Mouse (Mus musculus) midbrain, embryonic 15.5 days (tissue): Measurements from ENCODE around the gene Trpc4ap. TPM values are rescaled to one million over a fixed set of nuclear protein-coding genes. Genes with fewer than 3 reads are reported as not detected.

ENCODE experiments used
- ATAC-seq: fragments of 200-750 bp; cut with Nextera tagmentation; replicated peaks from 2 replicates; pipeline ENCODE4 v1.8.0; 2017; ENCODE audit warnings: moderate TSS enrichment
- H3K27ac ChIP-seq: fragments of 300-500 bp; sonication (generic); 2 replicates; pipeline ENCODE4 v1.5.1; 2015; ENCODE audit warnings: mild to moderate bottlenecking, inconsistent platforms
- H3K27me3 ChIP-seq: fragments of 300-500 bp; sonication (generic); replicated peaks from 2 replicates; pipeline ENCODE4 v1.6.1; 2015; ENCODE audit warnings: inconsistent platforms
- H3K36me3 ChIP-seq: fragments of 300-500 bp; sonication (generic); replicated peaks from 2 replicates; pipeline ENCODE4 v1.6.1; 2015; ENCODE audit warnings: inconsistent platforms
- H3K4me1 ChIP-seq: fragments of 300-500 bp; sonication (generic); 2 replicates; pipeline ENCODE4 v1.6.1; 2015; ENCODE audit warnings: inconsistent platforms
- H3K4me2 ChIP-seq: fragments of 300-500 bp; sonication (generic); 2 replicates; pipeline ENCODE4 v1.6.1; 2015; ENCODE audit warnings: inconsistent platforms, mild to moderate bottlenecking, moderate library complexity
- H3K4me3 ChIP-seq: fragments of 300-500 bp; sonication (generic); 2 replicates; pipeline ENCODE4 v1.5.1; 2015; ENCODE audit warnings: mild to moderate bottlenecking, inconsistent platforms
- H3K9ac ChIP-seq: fragments of 300-500 bp; sonication (generic); 2 replicates; pipeline ENCODE4 v1.6.1; 2015; ENCODE audit warnings: mild to moderate bottlenecking, inconsistent platforms
- H3K9me3 ChIP-seq: fragments of 300-500 bp; sonication (generic); 2 replicates; pipeline ENCODE4 v1.6.1; 2016; ENCODE audit warnings: inconsistent platforms
- WGBS: fragments of 180-500 bp; shearing (Covaris S2); methylation state at CpG from one replicate; pipeline ENCODE4 v1.1.7; 2015; ENCODE audit warnings: mixed read lengths; 5-methylcytosine and 5-hydroxymethylcytosine counted together
- polyA plus RNA-seq: library from polyadenylated mRNA; unstranded; fragments of >200 nt; fragmentation: Nextera tagmentation; extraction: Ambion mirVana; gene quantifications from 2 replicates; pipeline ENCODE4 v1.2.1, GENCODE M21; 2015

The Trpc4ap gene
- polyA plus RNA-seq, 1 experiment from 2014 or later = 166 TPM

DNA sequence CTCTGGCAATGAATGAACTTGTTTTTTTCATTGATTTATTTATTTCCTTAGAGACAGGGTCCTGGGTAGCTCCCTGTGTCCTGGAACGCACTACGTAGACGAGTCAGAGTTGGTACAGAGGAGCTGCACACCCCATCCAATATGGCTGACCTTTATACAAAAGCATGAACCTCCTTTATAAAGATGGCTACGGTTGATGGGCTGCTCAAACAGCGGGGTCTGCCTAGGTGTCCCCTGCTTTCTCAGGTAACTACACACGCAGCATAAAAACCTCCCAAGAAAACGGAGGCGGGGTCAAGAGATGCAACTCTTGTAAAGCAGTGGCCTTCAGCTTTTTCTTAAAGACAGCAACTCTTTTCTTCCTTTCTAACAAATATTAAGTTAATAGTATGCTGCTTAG is 24.3 kb downstream of the Trpc4ap start:
- Histone ChIP-seq H3K9ac (no peak overlapping the region), H3K4me3 (no peak overlapping the region), H3K4me2 (no peak overlapping the region), H3K36me3 (peaks cover 46% of the 10 kb centered on the region; the same call in 1 of the 2 replicates), H3K27ac (no peak overlapping the region), H3K27me3 (no peaks in the 10 kb centered on the region), H3K9me3 (no peaks in the 10 kb centered on the region), H3K4me1 (no peaks in the 10 kb centered on the region)
- WGBS = 95% methylated on average over 8 of the region's 8 CpGs
- no peak for ATAC-seq

DNA sequence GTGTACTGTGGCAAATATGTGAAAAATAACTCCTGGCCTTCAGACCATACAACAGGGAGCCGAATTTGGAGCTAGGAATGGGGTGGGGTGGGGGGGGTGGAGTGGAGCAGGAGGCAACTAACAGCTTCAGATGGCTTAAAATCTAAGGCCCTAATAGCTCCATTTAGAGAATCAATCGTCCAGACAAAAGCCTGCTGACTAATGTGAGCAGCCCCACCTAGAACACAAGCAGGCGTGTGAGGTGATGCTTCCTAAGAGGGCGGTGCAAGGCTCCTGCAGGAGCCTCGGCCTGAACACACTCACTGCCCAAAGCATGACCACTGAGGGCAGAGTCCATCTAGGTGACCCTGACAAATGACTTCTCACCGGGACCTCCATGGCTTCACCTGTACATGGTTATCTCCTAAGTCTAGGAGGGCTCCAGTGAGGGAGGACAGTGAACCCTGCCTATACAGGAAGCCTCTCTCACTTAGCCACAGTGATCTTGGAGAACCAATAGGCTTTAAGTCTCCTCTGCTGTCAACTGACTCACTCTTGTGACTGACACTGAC is 28.2 kb downstream of the Trpc4ap start:
- Histone ChIP-seq H3K36me3 (peaks cover 46% of the 10 kb centered on the region), H3K4me2 (no peak overlapping the region), H3K27ac (no peak overlapping the region), H3K9ac (no peak overlapping the region), H3K4me3 (no peak overlapping the region), H3K4me1 (no peaks in the 10 kb centered on the region), H3K27me3 (no peaks in the 10 kb centered on the region), H3K9me3 (no peaks in the 10 kb centered on the region)
- ATAC-seq = no peak
- 85% methylated on average over 6 of the region's 6 CpGs for WGBS

DNA sequence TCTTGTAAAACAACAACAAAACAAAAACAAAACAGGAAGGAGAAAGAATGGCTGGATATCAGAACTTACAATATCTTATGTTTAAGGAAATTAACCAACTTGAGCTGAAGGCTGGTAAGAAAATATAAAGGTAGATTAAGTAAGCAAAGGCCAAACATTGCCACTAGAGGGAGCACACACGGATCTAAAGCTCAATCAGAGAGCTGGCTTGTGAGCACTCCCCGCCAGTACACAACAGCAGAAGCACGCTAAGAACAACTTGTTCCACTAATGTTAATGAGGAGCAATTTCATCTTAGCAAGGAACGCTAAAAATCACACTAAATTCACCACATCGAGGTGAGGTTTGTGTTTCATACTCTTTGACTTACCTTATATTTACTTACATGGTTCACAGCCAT is 29.1 kb downstream of the Trpc4ap start:
- Histone ChIP-seq H3K4me1 (no peaks in the 10 kb centered on the region), H3K27me3 (no peaks in the 10 kb centered on the region), H3K9me3 (no peaks in the 10 kb centered on the region), H3K4me3 (no peak overlapping the region), H3K36me3 (peaks cover 52% of the 10 kb centered on the region), H3K9ac (no peak overlapping the region), H3K4me2 (no peak overlapping the region), H3K27ac (no peak overlapping the region)
- ATAC-seq = no peak
- WGBS = 22% methylated on average over 5 of the region's 5 CpGs

DNA sequence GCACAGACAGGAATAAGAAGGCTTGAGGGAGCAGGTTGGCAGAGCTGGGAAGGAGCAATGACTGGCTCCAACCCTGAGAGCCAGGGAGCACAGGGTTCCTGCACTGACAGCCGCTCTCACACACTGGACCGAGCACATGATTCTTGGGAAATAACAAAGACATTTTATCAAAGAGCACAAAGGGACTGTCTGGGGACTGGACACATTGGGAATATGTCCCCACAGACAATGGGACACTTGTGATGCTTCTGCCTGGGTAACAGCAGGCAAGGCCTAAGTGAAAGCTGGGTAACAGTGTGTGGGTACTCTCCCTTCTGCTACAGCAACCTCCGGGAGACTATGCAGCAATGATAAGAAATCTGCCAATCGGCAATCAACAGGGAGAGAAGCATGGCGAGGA is 29.8 kb downstream of the Trpc4ap start:
- Histone ChIP-seq H3K4me3 (no peak overlapping the region), H3K27ac (no peak overlapping the region), H3K4me1 (no peaks in the 10 kb centered on the region), H3K9me3 (no peaks in the 10 kb centered on the region), H3K27me3 (no peaks in the 10 kb centered on the region), H3K36me3 (peaks cover 54% of the 10 kb centered on the region), H3K9ac (no peak overlapping the region), H3K4me2 (no peak overlapping the region)
- 90% methylated on average over 5 of the region's 5 CpGs for WGBS
- ATAC-seq = no peak

DNA sequence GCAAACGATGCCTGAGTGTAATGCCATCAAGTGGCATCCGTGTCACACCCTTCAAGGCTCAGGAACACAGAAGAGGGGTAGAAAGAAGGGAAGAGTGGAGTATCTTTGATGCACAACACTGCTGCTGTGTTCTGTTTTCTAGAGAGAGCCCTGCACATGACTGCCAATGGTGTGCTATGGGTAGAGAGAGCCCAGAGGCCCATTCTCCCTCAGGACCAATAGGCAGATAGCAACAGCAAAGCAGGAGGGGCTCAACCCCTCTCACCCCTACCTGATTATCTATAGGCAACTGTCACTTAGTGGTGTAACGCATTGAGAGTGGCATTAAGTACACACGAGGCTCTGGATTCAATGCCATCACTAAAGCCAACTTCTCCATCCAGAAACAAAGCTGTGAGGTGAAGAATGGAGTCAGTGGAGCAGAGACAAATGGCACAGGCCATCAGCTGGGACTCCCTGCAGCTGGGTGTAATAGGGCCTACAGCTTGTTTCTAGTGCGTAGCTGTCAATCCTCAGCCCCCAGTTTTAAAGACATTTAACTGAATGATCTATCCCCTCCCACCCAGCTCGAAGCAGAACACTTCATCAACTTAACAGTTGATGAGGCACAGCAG is 36.3 kb downstream of the Trpc4ap start:
- no peaks in the 10 kb centered on the region for H3K4me1 ChIP-seq
- no peak overlapping the region for H3K4me2 ChIP-seq
- no peak overlapping the region for H3K27ac ChIP-seq
- H3K4me3 ChIP-seq = no peak overlapping the region
- no peaks in the 10 kb centered on the region for H3K27me3 ChIP-seq
- H3K9ac ChIP-seq = no peak overlapping the region
- H3K9me3 ChIP-seq = no peaks in the 10 kb centered on the region
- peaks cover 54% of the 10 kb centered on the region for H3K36me3 ChIP-seq
- ATAC-seq = no peak
- 45% methylated on average over 6 of the region's 6 CpGs for WGBS

DNA sequence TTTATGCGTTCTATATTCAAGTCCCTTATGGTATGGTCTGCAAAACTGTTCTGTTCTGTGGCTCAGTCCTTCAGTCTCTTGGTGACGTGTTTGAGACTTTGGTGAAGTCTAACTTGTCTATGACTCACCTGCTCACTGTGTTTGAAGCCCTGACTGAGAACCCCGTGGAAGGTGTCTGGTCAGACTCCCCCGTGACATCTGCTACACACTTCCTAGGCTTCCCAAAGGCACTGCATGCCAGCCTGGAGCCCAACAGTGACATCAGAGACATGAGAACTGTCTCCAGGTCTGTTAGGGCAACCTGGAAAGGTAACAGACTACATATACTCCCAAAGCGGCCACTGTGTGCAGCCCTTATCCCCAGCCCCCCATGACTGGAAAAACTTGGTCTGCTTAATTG is 39.6 kb downstream of the Trpc4ap start:
- no peak for ATAC-seq
- no peak overlapping the region for H3K27ac ChIP-seq
- H3K4me1 ChIP-seq = no peaks in the 10 kb centered on the region
- H3K9me3 ChIP-seq = no peaks in the 10 kb centered on the region
- H3K4me3 ChIP-seq = no peak overlapping the region
- no peak overlapping the region for H3K4me2 ChIP-seq
- H3K36me3 ChIP-seq = peaks cover 49% of the 10 kb centered on the region
- WGBS = 95% methylated on average over 5 of the region's 5 CpGs
- H3K9ac ChIP-seq = no peak overlapping the region
- no peaks in the 10 kb centered on the region for H3K27me3 ChIP-seq

DNA sequence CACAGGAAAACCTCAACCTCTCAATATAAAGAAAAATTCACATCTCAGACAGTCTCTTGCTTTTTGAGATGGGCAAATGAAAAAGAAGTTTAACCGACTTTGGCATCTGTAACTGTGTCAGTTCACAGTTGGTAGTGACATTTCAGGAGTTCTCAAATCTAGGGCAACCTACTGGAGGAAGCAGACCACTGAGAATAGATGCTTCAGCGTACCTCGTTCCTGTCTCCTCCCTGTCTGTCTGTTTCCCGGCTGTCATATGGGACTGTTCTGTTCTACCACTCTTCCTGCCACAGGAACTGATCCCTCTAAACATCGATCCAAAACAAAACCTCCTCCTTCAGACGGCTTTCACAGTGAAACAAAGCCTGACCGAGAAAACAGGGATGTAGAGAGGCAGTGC is 46.4 kb downstream of the Trpc4ap start:
- H3K4me3 ChIP-seq = no peak overlapping the region
- no peak overlapping the region for H3K4me2 ChIP-seq
- H3K9me3 ChIP-seq = no peaks in the 10 kb centered on the region
- H3K27ac ChIP-seq = no peak overlapping the region
- H3K4me1 ChIP-seq = no peaks in the 10 kb centered on the region
- 84% methylated on average over 7 of the region's 7 CpGs for whole genome bisulfite sequencing
- H3K27me3 ChIP-seq = no peaks in the 10 kb centered on the region
- ATAC-seq = no peak
- H3K36me3 ChIP-seq = peaks cover 40% of the 10 kb centered on the region
- H3K9ac ChIP-seq = no peak overlapping the region

DNA sequence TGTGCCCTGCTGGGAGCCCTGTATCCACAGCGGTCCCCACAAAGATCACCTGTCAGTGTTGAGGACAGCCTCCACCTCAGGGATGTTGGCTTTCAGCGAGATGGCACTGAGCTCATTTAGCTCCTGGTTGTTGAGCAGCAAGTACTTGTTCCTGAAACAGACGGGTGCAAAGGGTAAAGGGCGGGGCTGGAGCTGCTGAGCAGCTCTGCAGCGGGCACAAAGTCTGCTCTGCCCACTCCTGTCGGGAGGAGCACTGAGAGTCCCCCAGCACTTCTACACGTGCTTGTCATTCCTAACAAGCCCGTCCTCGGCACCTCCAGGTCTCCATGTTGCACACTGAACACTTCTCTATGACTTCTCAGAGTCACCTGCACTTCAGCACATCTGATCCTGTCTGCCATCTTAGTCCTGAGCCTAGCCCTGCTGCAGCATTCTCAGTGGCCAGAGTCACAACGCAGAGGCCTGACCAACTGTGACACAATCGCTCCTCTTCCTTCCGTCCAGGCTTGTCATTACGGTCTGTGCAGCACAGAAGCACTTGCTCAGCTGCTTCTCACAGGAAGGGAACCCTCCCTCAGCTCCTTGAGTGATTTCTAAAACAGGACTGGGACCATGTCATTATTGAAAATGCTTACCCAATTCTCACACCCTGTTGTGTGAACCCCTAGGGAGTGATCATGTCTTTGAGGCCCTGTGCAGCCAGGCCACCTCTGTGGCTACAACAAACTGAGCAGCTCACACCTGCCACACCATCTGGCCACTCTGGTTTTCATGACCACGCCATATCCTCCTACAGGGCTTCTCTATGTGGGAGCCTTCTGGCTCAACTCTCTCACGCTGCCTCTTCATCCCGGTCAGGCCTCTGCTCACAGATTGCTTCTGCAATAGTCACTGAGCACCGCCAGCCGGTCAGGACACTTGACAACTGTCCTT is 50.4 kb downstream of the Trpc4ap start:
- no peak overlapping the region for H3K9ac ChIP-seq
- H3K27me3 ChIP-seq = no peaks in the 10 kb centered on the region
- H3K9me3 ChIP-seq = no peaks in the 10 kb centered on the region
- H3K4me2 ChIP-seq = no peak overlapping the region
- no peak overlapping the region for H3K27ac ChIP-seq
- H3K4me1 ChIP-seq = no peaks in the 10 kb centered on the region
- H3K4me3 ChIP-seq = no peak overlapping the region
- ATAC-seq = no peak
- WGBS = 73% methylated on average over 18 of the region's 18 CpGs
- peaks cover 50% of the 10 kb centered on the region for H3K36me3 ChIP-seq

DNA sequence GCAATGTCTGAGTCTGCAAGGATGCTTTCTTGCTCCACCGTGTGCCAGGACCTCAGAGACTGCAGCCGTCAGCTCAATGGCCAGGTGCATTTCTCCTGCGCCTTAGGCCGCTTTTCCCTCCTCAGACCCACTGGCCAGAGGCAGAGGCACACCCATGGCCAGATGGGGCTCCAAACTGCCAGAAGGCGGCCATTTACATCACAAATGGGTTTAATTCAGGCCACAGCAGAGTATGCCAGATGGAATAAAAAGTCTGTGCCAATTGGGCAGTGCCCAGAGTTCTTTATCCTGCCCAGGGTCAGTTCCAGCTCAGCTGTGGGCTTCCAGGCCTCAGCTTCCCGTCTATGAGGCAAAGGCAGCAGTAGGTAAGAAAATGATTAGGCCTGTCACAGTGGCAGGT is 51.5 kb downstream of the Trpc4ap start:
- Histone ChIP-seq H3K4me2 (no peak overlapping the region), H3K36me3 (peaks cover 56% of the 10 kb centered on the region), H3K27ac (no peak overlapping the region), H3K27me3 (no peaks in the 10 kb centered on the region), H3K9me3 (no peaks in the 10 kb centered on the region), H3K9ac (no peak overlapping the region), H3K4me3 (no peak overlapping the region), H3K4me1 (no peaks in the 10 kb centered on the region)
- WGBS = 66% methylated on average over 6 of the region's 6 CpGs
- no peak for ATAC-seq

DNA sequence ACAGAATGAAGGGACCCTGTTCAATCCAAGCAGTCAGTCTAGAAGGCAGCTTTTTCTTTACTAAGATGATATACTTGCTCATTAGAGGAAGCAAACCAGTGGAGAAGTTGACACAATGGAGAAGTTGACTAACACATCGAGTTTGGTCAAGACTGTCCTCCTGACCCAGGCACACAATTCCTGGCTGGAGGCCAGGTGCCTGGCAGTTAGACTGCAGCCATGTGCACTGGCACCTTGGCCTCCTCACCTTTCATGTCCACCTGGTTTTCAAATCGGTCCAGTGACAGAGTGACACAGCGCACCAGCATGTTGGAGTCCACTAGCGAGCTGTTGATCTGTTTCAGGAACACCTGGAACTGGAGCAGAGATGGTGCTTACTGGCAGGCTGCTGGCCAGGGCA is 54.8 kb downstream of the Trpc4ap start:
- Histone ChIP-seq H3K27me3 (peaks cover 13% of the 10 kb centered on the region), H3K27ac (no peak overlapping the region), H3K36me3 (peaks cover 56% of the 10 kb centered on the region)

DNA sequence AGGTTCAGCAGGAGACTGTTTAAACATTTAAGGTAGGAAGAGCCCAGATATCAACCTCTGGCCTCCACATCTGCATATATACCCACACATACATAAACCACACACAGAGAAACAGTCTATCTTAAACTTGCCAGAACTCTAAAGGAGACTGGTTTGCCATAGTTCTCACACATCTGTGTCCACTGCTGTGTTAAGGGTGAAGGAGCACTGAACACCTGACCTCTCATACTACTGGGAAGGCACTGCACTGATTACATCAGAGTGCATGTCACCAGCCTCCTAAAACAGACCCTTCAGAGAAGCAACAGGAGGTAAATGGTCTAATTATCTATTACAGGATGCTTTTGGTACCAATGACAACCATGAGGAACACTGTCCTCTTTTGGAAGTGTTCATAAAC is 55.3 kb downstream of the Trpc4ap start:
- Histone ChIP-seq H3K4me2 (no peak overlapping the region), H3K36me3 (peaks cover 56% of the 10 kb centered on the region), H3K27ac (no peak overlapping the region), H3K4me1 (no peaks in the 10 kb centered on the region), H3K9ac (no peak overlapping the region), H3K27me3 (peaks cover 19% of the 10 kb centered on the region), H3K4me3 (no peak overlapping the region), H3K9me3 (no peaks in the 10 kb centered on the region)
- ATAC-seq = no peak

More for the DNA sequence above, 54.8 kb downstream of the Trpc4ap start:
- 90% methylated on average over 4 of the region's 4 CpGs for WGBS
- H3K4me2 ChIP-seq = no peak overlapping the region
- H3K4me3 ChIP-seq = no peak overlapping the region
- ATAC-seq = no peak
- no peak overlapping the region for H3K9ac ChIP-seq
- H3K4me1 ChIP-seq = no peaks in the 10 kb centered on the region
- H3K9me3 ChIP-seq = no peaks in the 10 kb centered on the region

DNA sequence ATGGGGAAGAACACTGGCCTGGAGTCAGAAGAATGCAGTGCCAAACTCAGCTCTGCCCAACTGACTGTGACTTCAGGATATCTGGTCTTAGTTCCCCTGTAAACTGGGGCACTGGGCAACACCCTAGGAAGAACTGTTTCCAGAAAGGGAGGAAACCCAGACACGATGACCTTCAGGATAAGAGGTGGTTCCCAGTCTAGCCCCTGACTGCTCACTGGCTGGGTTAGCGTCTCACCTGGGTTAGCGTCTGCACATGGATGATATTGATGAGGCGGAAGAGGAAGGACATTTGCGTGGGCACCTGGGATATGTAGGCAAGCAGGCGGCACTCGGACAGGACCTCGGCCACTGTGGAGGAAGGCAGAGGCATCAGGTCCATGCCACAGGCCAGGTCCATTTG is 56.2 kb downstream of the Trpc4ap start:
- H3K4me1 ChIP-seq = no peaks in the 10 kb centered on the region; the same call in 1 of the 2 replicates
- no peak overlapping the region for H3K4me3 ChIP-seq
- H3K4me2 ChIP-seq = no peak overlapping the region
- H3K36me3 ChIP-seq = peaks cover 55% of the 10 kb centered on the region
- H3K27ac ChIP-seq = no peak overlapping the region
- no peak for ATAC-seq
- peaks cover 28% of the 10 kb centered on the region for H3K27me3 ChIP-seq
- no peak overlapping the region for H3K9ac ChIP-seq
- WGBS = 93% methylated on average over 8 of the region's 8 CpGs
- H3K9me3 ChIP-seq = no peaks in the 10 kb centered on the region
